Mouse (Mus musculus) neural tube, embryonic 10.5 days (tissue): ENCODE data around the gene Tram2.

Experiments used
- DNase-seq: peaks from one replicate; pipeline ENCODE4 v3.0.0-alpha.2; 2017; ENCODE audit warnings: low spot score; ENCODE audit errors: extremely low spot score

Tram2 gene

GRCm38 (mm10) chr1:20974341-20975135, 104.5 kb downstream of the Tram2 start:
- DNase-seq: no peak

GRCm38 (mm10) chr1:20973389-20973788, 105.6 kb downstream of the Tram2 start:
- no peak for DNase-seq

GRCm38 (mm10) chr1:20969642-20970041, 109.4 kb downstream of the Tram2 start:
- no peak for DNase-seq

- DNase-seq: no peak
These were observed 124.2 kb downstream of the Tram2 start for GRCm38 (mm10) chr1:20954876-20955275.

GRCm38 (mm10) chr1:20951799-20952198, 127.2 kb downstream of the Tram2 start:
- no peak for DNase-seq

- peak; percentile 96 for DNase-seq
These were observed 127.7 kb downstream of the Tram2 start, which contains the start of gene Efhc1 for GRCm38 (mm10) chr1:20951300-20951763. TSS of gene Efhc1 (plus strand) at chr1:20951626.
